Mouse (Mus musculus) MEL (cell line): Measurements from ENCODE around the gene Ostf1. TPM values are rescaled to one million over a fixed set of nuclear protein-coding genes. Genes with fewer than 3 reads are reported as not detected.

Source experiments
- DNase-seq: peaks from one replicate; pipeline ENCODE4 v3.0.0; 2011; ENCODE audit warnings: low read depth, low spot score
- H3K27ac ChIP-seq: 2 replicates; pipeline ENCODE4 v1.5.1; 2012; ENCODE audit warnings: low read depth, mild to moderate bottlenecking, control low read depth, low read length, moderate library complexity; ENCODE audit not compliant: control insufficient read depth
- H3K27me3 ChIP-seq, 2 experiments: fragments of 150-350 bp in 1 of 2; sonication (generic) in 1 of 2; 2 replicates each; pipeline ENCODE4 v1.6.1; 2012; ENCODE audit warnings: low read length in 2 of 2, mild to moderate bottlenecking in 2 of 2, improper control_type of control experiment in 1 of 2, moderate library complexity in 1 of 2; ENCODE audit not compliant: insufficient read depth in 2 of 2, control insufficient read depth in 1 of 2
- H3K36me3 ChIP-seq, 2 experiments: 2 replicates each; pipeline ENCODE4 v1.6.1; 2012 to 2014; ENCODE audit warnings: low read length in 2 of 2, improper control_type of control experiment in 1 of 2, inconsistent platforms in 1 of 2, mild to moderate bottlenecking in 1 of 2; ENCODE audit not compliant: insufficient read depth in 2 of 2, control insufficient read depth in 1 of 2
- H3K4me1 ChIP-seq, 2 experiments: fragments of 150-350 bp in 1 of 2; sonication (generic) in 1 of 2; 2 replicates each; pipeline ENCODE4 v1.6.1; 2012; ENCODE audit warnings: low read length in 2 of 2, improper control_type of control experiment in 1 of 2, mild to moderate bottlenecking in 1 of 2; ENCODE audit not compliant: insufficient read depth in 2 of 2, control insufficient read depth in 1 of 2
- H3K4me3 ChIP-seq, 2 experiments: fragments of 150-350 bp in 1 of 2; sonication (generic) in 1 of 2; 2 replicates each; pipeline ENCODE4 v1.5.1; 2012; ENCODE audit warnings: low read depth in 2 of 2, low read length in 2 of 2, mild to moderate bottlenecking in 2 of 2, moderate library complexity in 2 of 2, control low read depth in 1 of 2, improper control_type of control experiment in 1 of 2; ENCODE audit not compliant: control insufficient read depth in 1 of 2, insufficient read depth in 1 of 2
- H3K79me2 ChIP-seq: 2 replicates; pipeline ENCODE4 v1.6.1; 2012; ENCODE audit warnings: mild to moderate bottlenecking, low read length, moderate library complexity; ENCODE audit not compliant: control insufficient read depth, poor library complexity, insufficient read depth
- H3K9ac ChIP-seq: 2 replicates; pipeline ENCODE4 v1.6.1; 2012; ENCODE audit warnings: low read depth, mild to moderate bottlenecking, control low read depth, low read length, moderate library complexity; ENCODE audit not compliant: control insufficient read depth, poor library complexity, severe bottlenecking
- H3K9me3 ChIP-seq: fragments of 150-350 bp; sonication (generic); replicated peaks from 2 replicates; pipeline ENCODE4 v1.6.1; 2012; ENCODE audit warnings: mild to moderate bottlenecking, low read length, improper control_type of control experiment, moderate library complexity; ENCODE audit not compliant: insufficient read depth
- CHD2 ChIP-seq: IDR thresholded peaks from 2 replicates; pipeline ENCODE4 v1.6.1; 2011; ENCODE audit warnings: low read length, improper control_type of control experiment
- CTCF ChIP-seq, 3 experiments: IDR thresholded peaks in 2 of 3; conservative IDR thresholded peaks in 1 of 3; 2 replicates each; pipeline ENCODE4 v1.5.1; 2011 to 2012; ENCODE audit warnings: low read length in 3 of 3, low read depth in 2 of 3, mild to moderate bottlenecking in 2 of 3, improper control_type of control experiment in 1 of 3, inconsistent platforms in 1 of 3, mixed read lengths in 1 of 3, moderate library complexity in 1 of 3; ENCODE audit not compliant: control insufficient read depth in 1 of 3, insufficient read depth in 1 of 3, poor library complexity in 1 of 3, severe bottlenecking in 1 of 3
- ETS1 ChIP-seq: IDR thresholded peaks from 2 replicates; pipeline ENCODE4 v1.6.1; 2012; ENCODE audit warnings: low read depth, mild to moderate bottlenecking, inconsistent platforms, low read length, improper control_type of control experiment, moderate library complexity
- GABPA ChIP-seq: IDR thresholded peaks from 2 replicates; pipeline ENCODE4 v1.6.1; 2012; ENCODE audit warnings: low read depth, mild to moderate bottlenecking, inconsistent platforms, low read length, improper control_type of control experiment, moderate library complexity
- GATA1 ChIP-seq: IDR thresholded peaks from 2 replicates; pipeline ENCODE4 v1.6.1; 2011; ENCODE audit warnings: low read depth, low read length, improper control_type of control experiment
- HCFC1 ChIP-seq: IDR thresholded peaks from 2 replicates; pipeline ENCODE4 v1.6.1; 2012; ENCODE audit warnings: low read depth, mild to moderate bottlenecking, inconsistent platforms, low read length, improper control_type of control experiment, moderate library complexity
- JUND ChIP-seq: IDR thresholded peaks from 2 replicates; pipeline ENCODE4 v1.6.1; 2011; ENCODE audit warnings: low read depth, mild to moderate bottlenecking, improper control_type of control experiment, low read length
- KAT2A ChIP-seq: conservative IDR thresholded peaks from 2 replicates; pipeline ENCODE4 v1.6.1; 2012; ENCODE audit warnings: low read depth, low read length, improper control_type of control experiment, inconsistent platforms
- MAFK ChIP-seq: IDR thresholded peaks from 2 replicates; pipeline ENCODE4 v1.6.1; 2011; ENCODE audit warnings: low read depth, mild to moderate bottlenecking, low read length, improper control_type of control experiment, borderline replicate concordance
- MAX ChIP-seq: IDR thresholded peaks from 2 replicates; pipeline ENCODE4 v1.6.1; 2011; ENCODE audit warnings: low read length, improper control_type of control experiment
- MXI1 ChIP-seq: IDR thresholded peaks from 2 replicates; pipeline ENCODE4 v1.6.1; 2011; ENCODE audit warnings: mild to moderate bottlenecking, low read depth, low read length, improper control_type of control experiment
- MYB ChIP-seq: IDR thresholded peaks from 2 replicates; pipeline ENCODE4 v1.6.1; 2011; ENCODE audit warnings: mild to moderate bottlenecking, low read depth, low read length, improper control_type of control experiment
- NELFE ChIP-seq: IDR thresholded peaks from 2 replicates; pipeline ENCODE4 v1.6.1; 2011; ENCODE audit warnings: low read depth, low read length, improper control_type of control experiment
- NRF1 ChIP-seq: IDR thresholded peaks from 2 replicates; pipeline ENCODE4 v1.6.1; 2014; ENCODE audit warnings: low read depth, mild to moderate bottlenecking, inconsistent platforms, low read length, improper control_type of control experiment, moderate library complexity; ENCODE audit not compliant: poor library complexity, insufficient read depth, severe bottlenecking
- POLR2A ChIP-seq, 2 experiments: IDR thresholded peaks; 2 replicates each; pipeline ENCODE4 v1.6.1; 2011 to 2012; ENCODE audit warnings: low read length in 2 of 2, mild to moderate bottlenecking in 2 of 2, control low read depth in 1 of 2, improper control_type of control experiment in 1 of 2, low read depth in 1 of 2, moderate library complexity in 1 of 2; ENCODE audit not compliant: control insufficient read depth in 1 of 2, insufficient read depth in 1 of 2, poor library complexity in 1 of 2
- TBP ChIP-seq: IDR thresholded peaks from 2 replicates; pipeline ENCODE4 v1.8.0; 2011; ENCODE audit warnings: low read depth, low read length, improper control_type of control experiment
- UBTF ChIP-seq: IDR thresholded peaks from 2 replicates; pipeline ENCODE4 v1.6.1; 2012; ENCODE audit warnings: low read depth, mild to moderate bottlenecking, inconsistent platforms, low read length, improper control_type of control experiment, moderate library complexity, borderline replicate concordance; ENCODE audit not compliant: insufficient read depth
- USF1 ChIP-seq: IDR thresholded peaks from 2 replicates; pipeline ENCODE4 v1.6.1; 2014; ENCODE audit warnings: low read depth, mild to moderate bottlenecking, inconsistent platforms, low read length, improper control_type of control experiment, moderate library complexity
- USF2 ChIP-seq, 2 experiments: IDR thresholded peaks; 2 replicates each; pipeline ENCODE4 v1.6.1; 2011 to 2012; ENCODE audit warnings: improper control_type of control experiment in 2 of 2, low read length in 2 of 2, borderline replicate concordance in 1 of 2, inconsistent platforms in 1 of 2, low read depth in 1 of 2, mild to moderate bottlenecking in 1 of 2; ENCODE audit not compliant: insufficient read depth in 1 of 2
- ZKSCAN1 ChIP-seq: IDR thresholded peaks from 2 replicates; pipeline ENCODE4 v1.6.1; 2012; ENCODE audit warnings: low read depth, mild to moderate bottlenecking, inconsistent platforms, low read length, improper control_type of control experiment, moderate library complexity
- ZMIZ1 ChIP-seq: IDR thresholded peaks from 2 replicates; pipeline ENCODE4 v1.6.1; 2012; ENCODE audit warnings: low read depth, mild to moderate bottlenecking, inconsistent platforms, low read length, improper control_type of control experiment, moderate library complexity
- polyA plus RNA-seq, 2 experiments: library from polyadenylated mRNA; stranded (reverse) in 1 of 2; unstranded in 1 of 2; fragments of >175 nt in 1 of 2; fragments of >200 nt in 1 of 2; gene quantifications; 2 replicates each; pipeline versions ENCODE4 v1.2.1 to v1.2.4; 2012; ENCODE audit warnings: low replicate concordance in 2 of 2, low read depth in 1 of 2; ENCODE audit not compliant: insufficient read length in 2 of 2, insufficient read depth in 1 of 2, missing spikeins in 1 of 2
- total RNA-seq: library from RNA; depleted of rRNA; stranded (reverse); fragments of 300-350 nt; gene quantifications from 2 replicates; pipeline ENCODE4 v1.2.3, GENCODE M21; 2012

Gene Ostf1
- total and polyA plus RNA-seq, 3 experiments, result 117 to 162 TPM; not detected in 1

DNA sequence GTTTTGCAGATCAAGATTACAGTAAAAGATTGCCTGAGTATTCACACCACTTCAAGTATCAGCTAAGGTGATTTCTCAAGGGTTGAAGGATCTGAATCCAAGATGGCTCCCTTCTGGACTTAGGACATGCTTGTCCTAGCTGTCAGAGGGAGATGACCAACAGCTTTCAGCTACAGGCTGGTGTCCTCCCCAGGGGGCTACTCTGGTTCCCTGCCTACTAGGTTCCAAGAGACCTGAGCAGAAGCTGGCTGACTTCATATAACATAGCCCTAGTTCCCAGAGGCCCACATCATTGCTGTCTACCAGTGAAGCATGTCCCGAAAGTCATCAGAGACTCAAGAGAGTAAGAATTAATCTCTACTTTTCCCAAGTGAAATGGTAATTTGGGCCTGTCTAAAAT, 62.1 kb downstream of the Ostf1 start:
- Histone ChIP-seq H3K4me1 (no peaks in the 10 kb centered on the region), H3K27ac (no peak overlapping the region), H3K4me3 (no peak overlapping the region), H3K79me2 (no peaks in the 10 kb centered on the region), H3K27me3 (no peaks in the 10 kb centered on the region), H3K9me3 (no peaks in the 10 kb centered on the region), H3K36me3 (no peaks in the 10 kb centered on the region), H3K9ac (no peak overlapping the region)
- no peak for TF ChIP-seq ETS1
- no peak for TF ChIP-seq TBP
- TF ChIP-seq CHD2, result no peak
- TF ChIP-seq POLR2A (IDR thresholded peaks at IDR 0.05; ENCODE audit: control insufficient read depth in 1 of 2, insufficient read depth in 1 of 2, low read depth in 1 of 2, low read length in 2 of 2, poor library complexity in 1 of 2), result no peak
- TF ChIP-seq ZMIZ1, result no peak
- no peak for TF ChIP-seq MXI1
- no peak for TF ChIP-seq NRF1
- TF ChIP-seq USF1, result no peak
- no peak for TF ChIP-seq GABPA
- no peak for TF ChIP-seq MAFK
- TF ChIP-seq ZKSCAN1, result no peak
- no peak for TF ChIP-seq HCFC1
- no peak for TF ChIP-seq KAT2A
- no peak for TF ChIP-seq USF2 (IDR thresholded peaks at IDR 0.05; ENCODE audit: borderline replicate concordance in 1 of 2, insufficient read depth in 1 of 2, low read depth in 1 of 2, low read length in 2 of 2)
- TF ChIP-seq JUND, result no peak
- no peak for TF ChIP-seq UBTF
- no peak for TF ChIP-seq NELFE
- TF ChIP-seq MYB, result no peak
- no peak for TF ChIP-seq CTCF (IDR thresholded peaks at IDR 0.05 in 2 of 3, conservative IDR thresholded peaks at IDR 0.05 in 1 of 3; ENCODE audit: control insufficient read depth in 1 of 3, insufficient read depth in 1 of 3, low read depth in 2 of 3, low read length in 3 of 3, poor library complexity in 1 of 3, severe bottlenecking in 1 of 3)
- DNase-seq, result no peak

DNA sequence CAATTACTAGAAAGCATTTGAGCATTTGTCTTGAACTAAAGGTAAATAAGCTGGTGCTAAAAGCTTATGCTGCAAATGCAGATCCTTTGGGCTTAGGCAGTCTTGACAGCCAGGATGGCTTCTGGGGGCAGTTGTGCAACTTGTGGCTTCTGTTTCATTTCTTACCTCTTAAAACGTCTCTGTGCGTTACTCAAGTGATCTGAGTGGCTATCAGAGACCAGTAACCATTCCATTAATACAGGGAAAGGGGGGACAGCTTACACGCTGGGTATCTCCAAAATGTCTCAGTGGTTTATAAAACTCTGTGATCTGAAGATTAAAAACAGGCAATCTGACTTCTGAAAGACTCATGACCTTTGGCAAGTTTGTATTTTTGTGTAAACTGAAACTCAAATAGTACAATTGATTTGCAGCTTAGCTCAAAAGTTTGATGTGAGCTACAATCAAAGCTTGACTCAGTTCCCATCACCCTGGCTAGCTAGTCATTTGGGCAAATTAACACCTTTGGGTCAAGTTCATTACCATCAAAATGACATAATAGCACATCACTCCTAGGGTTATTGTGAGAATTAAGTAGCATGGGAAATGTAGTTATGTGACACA, 62.7 kb downstream of the Ostf1 start:
- Histone ChIP-seq H3K4me1 (no peaks in the 10 kb centered on the region), H3K4me3 (no peak overlapping the region), H3K27me3 (no peaks in the 10 kb centered on the region), H3K79me2 (no peaks in the 10 kb centered on the region), H3K36me3 (no peaks in the 10 kb centered on the region), H3K9ac (no peak overlapping the region), H3K27ac (no peak overlapping the region), H3K9me3 (no peaks in the 10 kb centered on the region)
- no peak for DNase-seq
- TF ChIP-seq MYB (no peak), MAX (no peak), NELFE (no peak), ZMIZ1 (no peak), GATA1 (no peak)
